Mouse (Mus musculus) neural tube, embryonic 12.5 days (tissue): ENCODE data around the gene Mcpt9. TPM values are rescaled to one million over a fixed set of nuclear protein-coding genes. Genes with fewer than 3 reads are reported as not detected.
"Not testable (repeated sequence)": the region's sequence is repeated elsewhere in the genome, so short reads cannot be mapped to it uniquely, and the experiment has no call there.

Experiments
- ATAC-seq: fragments of 200-750 bp; cut with Nextera tagmentation; 2 replicates; pipeline ENCODE4 v1.8.0; 2017; ENCODE audit warnings: low read depth, mild to moderate bottlenecking, moderate TSS enrichment, moderate library complexity; ENCODE audit not compliant: low FRiP score
- H3K27ac ChIP-seq: fragments of 300-500 bp; sonication (generic); 2 replicates; pipeline ENCODE4 v1.5.1; 2016
- H3K27me3 ChIP-seq: fragments of 300-500 bp; sonication (generic); replicated peaks from 2 replicates; pipeline ENCODE4 v1.6.1; 2016; ENCODE audit warnings: mild to moderate bottlenecking
- H3K36me3 ChIP-seq: fragments of 300-500 bp; sonication (generic); 2 replicates; pipeline ENCODE4 v1.6.1; 2016; ENCODE audit warnings: mild to moderate bottlenecking
- H3K4me1 ChIP-seq: fragments of 300-500 bp; sonication (generic); 2 replicates; pipeline ENCODE4 v1.6.1; 2016
- H3K4me2 ChIP-seq: fragments of 300-500 bp; sonication (generic); replicated peaks from 2 replicates; pipeline ENCODE4 v1.6.1; 2016; ENCODE audit warnings: mild to moderate bottlenecking
- H3K4me3 ChIP-seq: fragments of 300-500 bp; sonication (generic); 2 replicates; pipeline ENCODE4 v1.5.1; 2016
- H3K9ac ChIP-seq: fragments of 300-500 bp; sonication (generic); 2 replicates; pipeline ENCODE4 v1.6.1; 2016; ENCODE audit warnings: mild to moderate bottlenecking
- H3K9me3 ChIP-seq: fragments of 300-500 bp; sonication (generic); 2 replicates; pipeline ENCODE4 v1.6.1; 2016; ENCODE audit warnings: mild to moderate bottlenecking
- WGBS: fragments of 180-500 bp; shearing (Covaris S2); methylation state at CpG from one replicate; pipeline ENCODE4 v1.1.7; 2016; 5-methylcytosine and 5-hydroxymethylcytosine counted together
- polyA plus RNA-seq: library from polyadenylated mRNA; unstranded; fragments of >200 nt; fragmentation: Nextera tagmentation; extraction: Ambion mirVana; gene quantifications from 2 replicates; pipeline ENCODE4 v1.2.1, GENCODE M21; 2016

Gene Mcpt9
- not detected in 2 replicates for polyA plus RNA-seq

GRCm38 (mm10) chr14:56030395-56030794, at the start of gene Mcpt9:
TSS of gene Mcpt9 (minus strand) at chr14:56030495.
- not testable (repeated sequence) for H3K9ac ChIP-seq, H3K36me3 ChIP-seq, H3K4me1 ChIP-seq, H3K4me2 ChIP-seq, H3K9me3 ChIP-seq, H3K4me3 ChIP-seq, H3K27me3 ChIP-seq, H3K27ac ChIP-seq, ATAC-seq
- 82% methylated on average over 3 of the region's 3 CpGs for WGBS

- H3K4me3 ChIP-seq, H3K27ac ChIP-seq, H3K9me3 ChIP-seq, H3K36me3 ChIP-seq, H3K4me2 ChIP-seq, ATAC-seq, H3K27me3 ChIP-seq, H3K4me1 ChIP-seq, H3K9ac ChIP-seq: not testable (repeated sequence)
- 77% methylated on average over 3 of the region's 3 CpGs for WGBS
These were observed 31.9 kb upstream of the Mcpt9 start, which contains the start of gene Mcpt4 for GRCm38 (mm10) chr14:56062213-56062612. TSS of gene Mcpt4 (minus strand) at chr14:56062313.

GRCm38 (mm10) chr14:56057722-56058121, 27.4 kb upstream of the Mcpt9 start:
- Histone ChIP-seq H3K4me3 (no peak overlapping the region), H3K27ac (no peak overlapping the region), H3K27me3 (no peaks in the 10 kb centered on the region), H3K9me3 (no peaks in the 10 kb centered on the region), H3K4me1 (no peaks in the 10 kb centered on the region), H3K4me2 (no peak overlapping the region), H3K9ac (no peak overlapping the region), H3K36me3 (no peaks in the 10 kb centered on the region)
- no peak for ATAC-seq
- 82% methylated on average over 4 of the region's 4 CpGs for WGBS

DNA sequence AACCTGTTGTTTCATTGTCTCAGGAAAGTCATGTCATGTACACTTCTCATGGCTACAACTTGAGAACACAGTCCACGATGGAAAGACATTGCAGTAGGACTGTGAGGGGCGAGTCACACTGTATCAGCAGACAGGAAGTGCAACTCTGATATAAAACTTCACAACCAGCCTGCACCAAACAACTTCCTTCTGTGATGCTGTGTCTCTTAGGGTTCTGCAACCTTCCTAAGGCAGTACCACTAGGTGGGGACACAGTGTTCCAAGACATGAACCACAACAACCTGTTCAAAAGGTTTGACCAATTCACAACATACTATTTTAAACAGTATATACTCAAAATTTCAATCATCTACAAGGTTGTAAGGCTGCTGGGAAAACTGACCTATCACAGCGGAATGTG, 25.1 kb upstream of the Mcpt9 start:
- Histone ChIP-seq H3K27ac (no peak overlapping the region), H3K9ac (no peak overlapping the region), H3K9me3 (no peaks in the 10 kb centered on the region), H3K27me3 (no peaks in the 10 kb centered on the region), H3K4me3 (no peak overlapping the region), H3K4me1 (no peaks in the 10 kb centered on the region), H3K4me2 (no peak overlapping the region), H3K36me3 (no peaks in the 10 kb centered on the region)
- WGBS: 88% methylated on average over 3 of the region's 3 CpGs
- ATAC-seq: no peak

DNA sequence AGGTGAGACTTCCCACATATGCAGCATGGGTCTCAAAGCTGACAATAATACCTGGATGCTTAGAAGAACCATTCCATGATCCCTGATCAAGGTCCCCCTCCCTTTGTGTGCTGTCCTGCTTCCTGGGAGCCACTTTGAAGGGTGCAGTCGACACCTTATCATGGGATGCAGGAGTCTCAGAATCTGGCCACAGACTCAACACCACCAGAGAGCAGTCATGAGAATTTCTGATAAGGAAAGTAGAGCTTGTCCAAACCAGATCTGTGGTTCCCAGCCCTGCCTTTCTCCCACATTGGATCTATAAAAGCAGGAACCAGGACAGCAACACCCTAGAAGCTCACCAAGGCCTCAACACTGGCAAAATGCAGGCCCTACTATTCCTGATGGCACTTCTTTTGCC, 11.5 kb upstream of the Mcpt9 start, which contains the start of gene Mcpt2:
Mcpt2 (plus strand) TSS at position 250 of the 400 bp plus-strand sequence.
- not testable (repeated sequence) for H3K27ac ChIP-seq, H3K4me1 ChIP-seq, H3K4me3 ChIP-seq, H3K27me3 ChIP-seq, H3K9ac ChIP-seq, H3K9me3 ChIP-seq, ATAC-seq, H3K36me3 ChIP-seq, H3K4me2 ChIP-seq
- WGBS: 90% methylated on average over 1 of the region's 1 CpGs

DNA sequence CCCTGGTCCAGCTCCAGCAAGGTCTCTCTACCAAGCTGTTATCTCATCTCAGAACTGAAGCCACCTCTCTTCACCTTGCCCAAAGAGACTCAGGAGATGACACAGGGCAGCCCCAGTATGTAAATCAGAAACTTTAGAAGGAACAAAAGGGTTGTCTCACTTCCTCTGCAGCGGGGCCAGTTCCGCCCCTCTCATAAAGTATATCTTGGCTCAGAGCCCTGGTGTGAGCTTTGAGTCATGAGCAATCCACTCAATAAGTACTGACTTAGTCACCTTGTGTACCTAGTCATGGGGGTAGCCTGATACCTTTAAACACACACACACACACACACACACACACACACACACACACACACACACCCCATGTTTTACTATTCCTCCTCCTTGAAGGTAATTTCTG, 4.1 kb upstream of the Mcpt9 start:
- Histone ChIP-seq H3K36me3 (no peaks in the 10 kb centered on the region), H3K27ac (no peak overlapping the region), H3K4me2 (no peak overlapping the region), H3K4me3 (no peak overlapping the region), H3K27me3 (no peaks in the 10 kb centered on the region), H3K9ac (no peak overlapping the region), H3K4me1 (no peaks in the 10 kb centered on the region), H3K9me3 (no peaks in the 10 kb centered on the region)
- 81% methylated on average over 2 of the region's 2 CpGs for WGBS
- no peak for ATAC-seq

- 88% methylated on average over 4 of the region's 4 CpGs for WGBS
- ATAC-seq, H3K4me2 ChIP-seq, H3K36me3 ChIP-seq, H3K9ac ChIP-seq, H3K27me3 ChIP-seq, H3K9me3 ChIP-seq, H3K4me1 ChIP-seq, H3K27ac ChIP-seq, H3K4me3 ChIP-seq: not testable (repeated sequence)
These were observed 9.0 kb downstream of the Mcpt9 start for GRCm38 (mm10) chr14:56021305-56021704.

- Histone ChIP-seq H3K4me3 (no peak overlapping the region), H3K9ac (no peak overlapping the region), H3K9me3 (no peaks in the 10 kb centered on the region), H3K4me1 (no peaks in the 10 kb centered on the region), H3K36me3 (no peaks in the 10 kb centered on the region), H3K27ac (no peak overlapping the region), H3K27me3 (no peaks in the 10 kb centered on the region), H3K4me2 (no peak overlapping the region)
- 65% methylated on average over 1 of the region's 1 CpGs for WGBS
- ATAC-seq: no peak
These were observed 10.8 kb downstream of the Mcpt9 start for GRCm38 (mm10) chr14:56019446-56019845.

DNA sequence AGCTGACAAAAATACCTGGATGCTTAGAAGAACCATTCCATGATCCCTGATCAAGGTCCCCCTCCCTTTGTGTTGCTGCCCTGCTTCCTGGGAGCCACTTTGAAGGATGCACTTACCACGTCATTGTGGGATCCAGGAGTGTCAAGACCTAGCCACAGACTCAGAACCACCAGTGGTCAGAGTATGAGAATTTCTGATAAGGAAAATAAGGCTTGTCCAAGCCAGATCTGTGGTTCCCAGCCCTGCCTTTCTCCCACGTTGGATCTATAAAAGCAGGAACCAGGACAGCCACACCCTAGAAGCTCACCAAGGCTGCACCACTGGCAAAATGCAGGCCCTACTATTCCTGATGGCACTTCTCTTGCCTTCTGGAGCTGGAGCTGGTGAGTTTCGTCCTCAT, 12.6 kb downstream of the Mcpt9 start, which contains the start of gene Mcpt1:
Mcpt1 (plus strand) TSS at position 301 of the 400 bp plus-strand sequence.
- H3K36me3 ChIP-seq, H3K9ac ChIP-seq, H3K4me1 ChIP-seq, H3K9me3 ChIP-seq, H3K27me3 ChIP-seq, ATAC-seq, H3K27ac ChIP-seq, H3K4me3 ChIP-seq, H3K4me2 ChIP-seq: not testable (repeated sequence)
- 84% methylated on average over 3 of the region's 3 CpGs for WGBS

DNA sequence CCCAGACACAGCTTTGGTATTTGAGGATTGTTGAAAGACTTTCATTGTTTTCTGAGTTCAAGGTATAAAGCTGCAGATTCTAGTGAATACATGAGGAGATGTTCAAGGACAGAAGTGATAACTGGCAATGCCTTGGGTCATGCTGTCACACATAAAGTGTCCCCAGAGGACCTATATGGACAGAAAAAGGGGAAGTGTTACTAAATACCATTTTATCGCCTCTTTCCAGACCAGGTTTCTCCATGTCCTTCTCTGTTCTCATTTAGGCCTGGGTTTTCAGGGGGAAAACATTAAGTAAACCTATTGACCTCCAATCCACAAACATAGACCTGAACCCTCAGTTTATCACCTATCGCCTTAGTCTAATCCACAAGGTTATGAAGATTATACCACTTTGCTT, 16.4 kb downstream of the Mcpt9 start:
- Histone ChIP-seq H3K27ac (no peak overlapping the region), H3K9me3 (no peaks in the 10 kb centered on the region), H3K36me3 (no peaks in the 10 kb centered on the region), H3K4me1 (no peaks in the 10 kb centered on the region), H3K4me3 (no peak overlapping the region), H3K9ac (no peak overlapping the region), H3K27me3 (no peaks in the 10 kb centered on the region), H3K4me2 (no peak overlapping the region)
- no peak for ATAC-seq
- 93% methylated on average over 2 of the region's 2 CpGs for WGBS

DNA sequence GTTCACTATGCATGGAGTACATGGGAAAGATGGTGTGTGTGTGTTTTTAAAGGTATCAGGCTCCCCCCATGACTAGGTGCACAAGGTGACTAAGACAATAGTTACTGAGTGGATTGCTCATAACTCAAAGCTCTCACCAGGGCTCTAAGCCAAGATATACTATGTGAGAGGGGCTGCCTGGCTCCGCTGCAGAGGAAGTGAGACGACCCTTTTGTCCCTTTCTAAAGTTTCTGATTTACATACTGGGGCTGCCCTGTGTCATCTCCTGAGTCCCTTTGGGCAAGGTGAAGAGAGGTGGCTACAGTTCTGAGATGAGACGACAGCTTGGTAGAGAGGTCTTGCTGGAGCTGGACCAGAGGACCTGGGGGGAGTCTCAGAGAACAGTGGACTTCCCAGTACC, 17.1 kb downstream of the Mcpt9 start:
- no peak for ATAC-seq
- Histone ChIP-seq H3K9ac (no peak overlapping the region), H3K36me3 (no peaks in the 10 kb centered on the region), H3K9me3 (no peaks in the 10 kb centered on the region), H3K4me3 (no peak overlapping the region), H3K4me1 (no peaks in the 10 kb centered on the region), H3K4me2 (no peak overlapping the region), H3K27me3 (no peaks in the 10 kb centered on the region), H3K27ac (no peak overlapping the region)
- WGBS: 64% methylated on average over 3 of the region's 3 CpGs

GRCm38 (mm10) chr14:55987464-55987863, 42.8 kb downstream of the Mcpt9 start:
- not testable (repeated sequence) for H3K4me2 ChIP-seq, H3K9ac ChIP-seq, H3K4me1 ChIP-seq, ATAC-seq, H3K4me3 ChIP-seq, H3K9me3 ChIP-seq, H3K27ac ChIP-seq, H3K27me3 ChIP-seq, H3K36me3 ChIP-seq
- 73% methylated on average over 2 of the region's 3 CpGs for WGBS
